Mouse (Mus musculus) testis, postnatal 14 days (tissue): ENCODE results near the gene Scarb1.

Experiments
- DNase-seq: peaks from one replicate; pipeline ENCODE4 v3.0.0; 2021; ENCODE audit warnings: low spot score

Gene Scarb1

GRCm38 (mm10) chr5:125271531-125272203, 69.2 kb downstream of the Scarb1 start:
- peak; percentile 79 for DNase-seq

- peak; percentile 72 for DNase-seq
These were observed 70.2 kb downstream of the Scarb1 start for GRCm38 (mm10) chr5:125270587-125271130.

GRCm38 (mm10) chr5:125269836-125270235, 71.1 kb downstream of the Scarb1 start:
- DNase-seq = no peak

GRCm38 (mm10) chr5:125269399-125269798, 71.5 kb downstream of the Scarb1 start:
- DNase-seq = no peak

DNA sequence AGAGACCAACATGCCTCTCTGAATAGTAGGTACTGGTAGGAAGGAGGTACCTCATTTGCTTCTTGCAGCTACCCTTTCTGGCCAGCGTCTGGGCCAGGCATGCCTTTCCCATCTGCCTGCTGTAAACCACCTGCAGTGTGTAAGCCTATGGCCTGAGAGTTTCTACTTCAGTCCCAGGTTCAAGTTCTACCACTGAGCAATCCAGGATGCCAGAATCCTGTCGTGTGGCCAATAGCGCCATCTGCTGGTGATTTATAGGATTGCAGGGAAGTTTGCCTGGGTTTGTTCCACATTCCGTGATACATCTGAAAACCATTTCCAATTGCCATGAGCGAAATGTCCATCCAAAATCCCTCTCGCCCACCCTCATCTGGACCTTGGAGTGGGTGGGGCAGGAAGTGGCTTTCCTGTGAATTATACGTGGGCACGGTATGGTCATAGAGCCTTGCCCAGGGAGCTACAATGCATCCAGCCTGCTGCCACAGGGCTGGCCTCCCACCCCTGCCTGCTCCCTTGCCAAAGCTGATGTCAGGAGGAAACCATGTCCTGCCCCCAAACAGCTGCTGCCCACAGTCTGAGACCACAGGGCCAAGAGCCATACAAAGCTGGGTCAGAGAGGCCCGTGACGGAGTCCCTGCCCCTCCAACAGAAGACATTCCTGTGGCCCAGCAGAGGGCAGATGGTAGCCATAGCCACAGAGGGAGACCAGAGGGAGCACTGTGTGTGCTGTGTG, 72.7 kb downstream of the Scarb1 start:
- DNase-seq = peak; percentile 67

DNA sequence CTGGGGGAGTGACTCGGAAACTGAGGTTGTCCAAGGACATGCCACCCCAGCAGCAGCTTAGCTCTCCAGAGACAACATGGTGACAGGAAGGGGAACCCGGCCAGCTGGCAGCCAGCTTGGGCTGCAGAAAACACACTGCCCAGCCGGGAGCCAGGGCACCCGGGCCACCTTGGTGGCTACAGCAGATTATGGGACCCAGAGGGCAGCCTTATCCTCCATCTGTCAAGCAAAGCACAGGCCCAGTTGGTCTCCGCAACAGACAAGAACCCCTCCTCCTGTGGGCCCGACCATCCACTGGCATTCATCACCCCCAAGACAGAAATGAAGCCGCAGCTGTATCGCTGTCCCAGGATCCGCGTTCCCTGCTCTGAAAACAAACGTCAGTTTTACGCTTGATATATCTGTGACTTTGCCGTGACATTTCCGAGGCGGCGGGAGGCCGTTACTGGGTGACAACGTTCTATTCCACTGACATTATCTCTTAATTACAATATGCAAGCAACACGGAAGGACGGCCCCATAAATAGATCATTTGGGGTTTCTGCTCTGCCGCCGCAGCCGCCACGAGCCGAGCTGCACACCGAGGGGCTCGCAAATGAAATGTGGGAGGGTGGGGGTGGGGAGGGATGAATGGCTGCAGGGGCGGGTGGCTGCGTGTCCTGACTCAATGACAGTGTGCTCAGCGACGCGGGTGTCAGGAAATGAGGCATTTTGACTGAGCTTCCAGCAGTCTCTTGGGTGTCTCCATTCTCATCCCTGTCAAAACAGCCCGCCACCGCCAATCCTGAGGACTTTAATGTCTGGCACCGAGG, 73.5 kb downstream of the Scarb1 start:
- peak; percentile 71 for DNase-seq

GRCm38 (mm10) chr5:125266128-125266527, 74.8 kb downstream of the Scarb1 start:
- DNase-seq = no peak

- DNase-seq = no peak
These were observed 76.2 kb downstream of the Scarb1 start for GRCm38 (mm10) chr5:125264700-125265099.

- no peak for DNase-seq
These were observed 78.3 kb downstream of the Scarb1 start for GRCm38 (mm10) chr5:125262578-125262977.

DNA sequence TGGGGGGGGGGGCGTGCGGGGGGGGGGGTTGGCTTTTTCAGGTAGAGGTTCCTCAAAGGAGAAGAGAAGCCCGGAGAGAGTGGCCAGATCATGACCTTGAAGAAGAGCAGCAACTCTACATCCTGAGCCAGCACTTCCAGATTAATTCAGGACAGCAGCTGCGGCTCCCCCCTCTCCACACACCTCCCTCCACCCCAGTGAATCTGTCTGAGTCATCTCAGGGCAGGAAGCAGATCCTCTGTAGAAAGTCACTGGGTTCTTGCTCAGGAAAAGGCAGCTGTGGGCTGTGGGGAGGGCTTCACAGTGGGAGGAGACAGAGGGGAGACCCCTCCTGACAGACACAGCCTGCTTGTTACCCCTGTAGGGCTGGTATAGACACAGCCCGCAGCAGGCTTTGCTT, 87.0 kb downstream of the Scarb1 start:
- no peak for DNase-seq

- no peak for DNase-seq
These were observed 87.4 kb downstream of the Scarb1 start for GRCm38 (mm10) chr5:125253448-125253847.

DNA sequence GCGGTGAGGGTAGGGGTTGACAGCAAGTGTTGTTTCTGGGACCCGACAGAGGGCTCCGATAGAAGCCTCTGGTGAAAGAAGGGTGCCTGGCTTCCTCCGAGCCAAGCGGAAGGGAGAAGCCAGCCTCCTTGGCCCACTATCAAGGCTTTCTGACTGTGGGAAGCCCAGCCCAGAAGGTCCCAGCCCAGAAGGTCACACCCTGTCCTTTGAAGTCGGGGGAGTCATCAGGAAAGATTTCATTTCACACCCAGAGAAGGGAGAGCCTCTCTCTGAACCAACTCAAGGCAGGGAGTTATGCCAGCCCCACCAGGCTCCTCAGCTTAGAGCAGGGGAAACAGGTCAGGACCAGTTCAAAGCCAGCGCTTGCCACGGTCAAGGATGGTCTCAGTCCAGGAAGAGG, 88.2 kb downstream of the Scarb1 start:
- peak; percentile 85 for DNase-seq

DNA sequence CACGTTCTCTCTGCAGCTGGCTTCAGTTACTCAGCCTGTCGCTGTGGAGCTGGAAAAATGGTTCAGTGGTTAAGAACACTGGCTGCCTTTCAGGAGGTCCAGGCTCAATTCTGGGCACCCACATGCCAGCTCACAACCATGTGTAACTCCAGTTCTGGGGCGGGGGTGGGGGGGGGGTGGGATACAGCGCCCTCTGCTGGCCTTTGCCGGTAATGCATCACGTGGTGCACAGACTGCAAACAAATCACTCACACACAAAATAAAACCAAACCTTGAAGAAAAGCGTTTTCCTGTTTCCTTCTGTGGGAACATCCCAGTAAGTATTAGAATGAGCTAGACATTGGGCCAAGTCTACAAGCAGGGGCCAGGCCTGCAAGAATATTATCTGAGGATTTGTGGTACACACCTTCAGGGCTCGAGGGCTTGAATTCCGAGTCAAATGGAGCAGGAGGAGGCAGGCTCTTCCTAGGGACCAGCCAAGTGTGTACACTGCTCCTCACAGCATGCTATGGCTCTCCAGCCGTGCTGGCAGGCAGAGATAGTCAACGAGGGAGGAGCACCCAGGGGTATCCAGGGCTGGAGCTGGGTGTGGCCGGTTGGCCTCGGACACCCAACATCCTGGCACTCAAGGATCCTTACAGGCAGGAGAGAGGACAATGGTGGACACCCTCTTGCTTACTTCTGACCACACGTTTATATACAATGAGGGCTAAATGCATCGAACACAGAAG, 88.8 kb downstream of the Scarb1 start:
- no peak for DNase-seq

DNA sequence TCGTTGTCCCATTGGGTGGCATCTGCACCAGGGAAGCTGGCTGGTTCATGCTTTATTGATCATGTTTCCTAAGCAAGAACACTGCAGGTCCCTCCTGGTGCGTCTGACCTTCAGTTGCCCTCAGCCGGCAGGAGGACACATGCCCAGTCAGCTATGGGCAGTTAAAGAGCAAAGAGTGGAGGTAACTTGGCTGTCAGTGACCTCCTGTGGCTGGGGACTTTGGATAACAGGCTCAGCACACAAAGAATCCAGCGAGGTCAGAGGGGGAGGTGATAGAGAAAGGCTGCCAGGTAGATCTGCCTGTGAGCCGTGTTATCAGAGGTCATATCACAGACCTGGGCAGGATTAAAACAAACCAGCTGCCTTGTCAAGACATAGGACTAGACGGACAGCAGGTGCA, 91.7 kb downstream of the Scarb1 start:
- DNase-seq = no peak

DNA sequence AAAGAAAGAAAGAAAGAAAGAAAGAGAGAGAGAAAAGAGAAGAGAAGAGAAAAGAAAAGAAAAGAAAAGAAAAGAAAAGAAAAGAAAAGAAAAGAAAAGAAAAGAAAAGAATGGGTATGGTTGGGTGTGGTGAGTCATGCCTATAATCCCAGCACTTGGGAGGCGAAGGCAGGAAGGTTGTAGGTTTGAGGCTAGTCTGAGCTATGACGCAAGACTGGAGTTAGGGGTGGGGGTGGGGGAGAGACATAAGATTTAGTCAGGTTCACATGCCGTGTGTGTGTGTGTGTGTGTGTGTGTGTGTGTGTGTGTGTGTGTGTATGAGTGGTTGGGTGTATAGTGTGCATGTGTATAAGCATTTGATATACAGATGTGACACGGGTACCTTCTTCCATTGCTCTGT, 94.2 kb downstream of the Scarb1 start:
- no peak for DNase-seq

- no peak for DNase-seq
These were observed 95.3 kb downstream of the Scarb1 start for GRCm38 (mm10) chr5:125245534-125246151.

DNA sequence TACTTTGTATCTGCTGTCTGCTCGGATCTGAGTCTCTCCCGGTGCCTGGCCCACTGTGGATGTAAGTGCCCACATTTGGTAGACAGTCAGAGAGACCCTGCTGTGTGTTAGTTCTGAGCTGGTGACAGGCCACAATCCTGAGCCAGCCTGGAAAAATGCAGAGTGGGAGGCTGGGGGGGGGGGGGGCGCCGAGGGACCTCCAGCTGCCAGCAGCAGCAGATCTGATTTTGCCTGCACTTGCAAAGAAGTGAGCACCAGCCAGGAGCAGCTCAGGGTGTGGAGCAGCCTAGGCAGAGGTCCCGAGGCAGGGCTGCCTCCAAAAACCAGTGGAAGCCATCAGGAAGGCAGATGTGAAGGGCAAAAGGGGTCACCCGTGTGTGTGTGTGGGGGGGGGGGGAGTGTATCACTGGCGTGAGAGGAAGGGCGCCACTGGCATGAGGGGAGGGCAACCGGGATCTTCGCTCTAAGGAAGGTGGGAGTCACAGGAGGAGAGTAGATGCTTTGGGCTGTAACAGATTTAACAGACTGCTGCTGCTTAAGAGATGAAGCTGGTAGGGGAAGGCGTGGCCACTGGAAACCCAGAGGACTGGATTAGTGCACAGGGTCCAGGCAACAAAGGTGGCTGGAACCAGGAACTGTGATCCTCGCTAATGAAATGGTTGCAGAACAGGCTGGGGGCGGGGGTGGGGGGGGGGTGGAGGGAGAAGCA, 95.9 kb downstream of the Scarb1 start:
- no peak for DNase-seq

DNA sequence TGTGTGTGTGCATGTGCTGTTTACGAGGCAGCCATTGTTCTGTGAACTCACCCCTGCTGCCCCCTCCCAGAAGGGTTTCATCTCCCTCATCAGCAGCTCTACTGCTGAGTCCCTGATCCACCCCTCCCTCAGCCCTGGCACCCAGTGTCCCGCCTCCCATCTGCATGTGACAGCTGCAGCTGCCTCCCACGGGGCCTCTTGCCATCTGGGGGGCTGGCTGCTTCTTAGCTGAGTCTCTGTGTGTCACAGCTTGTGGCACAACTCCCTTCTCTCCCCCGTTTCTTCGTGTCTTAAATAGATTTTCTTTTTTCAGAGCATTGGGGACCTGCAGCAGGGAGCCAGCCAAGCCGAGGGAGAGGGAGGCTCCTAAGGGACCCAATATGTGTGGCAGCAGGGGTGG, 97.0 kb downstream of the Scarb1 start:
- no peak for DNase-seq

- DNase-seq = no peak
These were observed 98.8 kb downstream of the Scarb1 start for GRCm38 (mm10) chr5:125242111-125242510.

GRCm38 (mm10) chr5:125241627-125242026, 99.3 kb downstream of the Scarb1 start:
- no peak for DNase-seq
